Mouse (Mus musculus) stomach, postnatal 0 days (tissue): ENCODE data around the gene Disp1. TPM values are rescaled to one million over a fixed set of nuclear protein-coding genes. Genes with fewer than 3 reads are reported as not detected.

Experiments used
- ATAC-seq: fragments of 200-750 bp; cut with Nextera tagmentation; 2 replicates; pipeline ENCODE4 v1.8.0; 2017; ENCODE audit not compliant: low FRiP score, low TSS enrichment
- DNase-seq: peaks from one replicate; pipeline ENCODE4 v3.0.0-alpha.2; 2016; ENCODE audit warnings: low spot score
- H3K27ac ChIP-seq: fragments of 300-500 bp; sonication (generic); replicated peaks from 2 replicates; pipeline ENCODE4 v1.5.1; 2014; ENCODE audit warnings: mild to moderate bottlenecking, control low read depth
- H3K27me3 ChIP-seq: fragments of 300-500 bp; sonication (generic); 2 replicates; pipeline ENCODE4 v1.6.1; 2014; ENCODE audit warnings: low read length; ENCODE audit not compliant: control insufficient read depth, insufficient read depth
- H3K36me3 ChIP-seq: fragments of 300-500 bp; sonication (generic); 2 replicates; pipeline ENCODE4 v1.6.1; 2014; ENCODE audit warnings: low read length, mixed read lengths; ENCODE audit not compliant: control insufficient read depth, insufficient read depth
- H3K4me1 ChIP-seq: fragments of 300-500 bp; sonication (generic); replicated peaks from 2 replicates; pipeline ENCODE4 v1.6.1; 2014; ENCODE audit warnings: antibody characterized with exemption; ENCODE audit not compliant: control insufficient read depth, insufficient read depth
- H3K4me2 ChIP-seq: fragments of 300-500 bp; sonication (generic); replicated peaks from 2 replicates; pipeline ENCODE4 v1.6.1; 2014; ENCODE audit warnings: low read depth, mild to moderate bottlenecking, control low read depth, moderate library complexity
- H3K4me3 ChIP-seq: fragments of 300-500 bp; sonication (generic); 2 replicates; pipeline ENCODE4 v1.5.1; 2014; ENCODE audit warnings: low read depth, low read length, control low read depth
- H3K9ac ChIP-seq: fragments of 300-500 bp; sonication (generic); 2 replicates; pipeline ENCODE4 v1.6.1; 2014; ENCODE audit warnings: mild to moderate bottlenecking, low read length, control low read depth, mixed read lengths
- H3K9me3 ChIP-seq: fragments of 300-500 bp; sonication (generic); 2 replicates; pipeline ENCODE4 v1.6.1; 2016; ENCODE audit warnings: low read length; ENCODE audit not compliant: control insufficient read depth
- CTCF ChIP-seq: IDR thresholded peaks from 2 replicates; pipeline ENCODE4 v1.5.1; 2016; ENCODE audit warnings: antibody characterized with exemption, low read depth, mild to moderate bottlenecking, moderate library complexity
- EP300 ChIP-seq: optimal IDR thresholded peaks from 2 replicates; pipeline ENCODE3; 2016; ENCODE audit warnings: antibody characterized with exemption
- WGBS: fragments of 180-500 bp; shearing (Covaris S2); extraction: QIAGEN DNeasy Blood & Tissue Kit; methylation state at CpG from one replicate; pipeline ENCODE4 v1.1.7; 2014; 5-methylcytosine and 5-hydroxymethylcytosine counted together
- polyA plus RNA-seq: library from polyadenylated mRNA; unstranded; fragments of >200 nt; fragmentation: Nextera tagmentation; extraction: Ambion mirVana; gene quantifications from 2 replicates; pipeline ENCODE4 v1.2.1, GENCODE M21; 2015

The Disp1 gene
- polyA plus RNA-seq, 1 experiment from 2014 or later, result 5.9 TPM

DNA sequence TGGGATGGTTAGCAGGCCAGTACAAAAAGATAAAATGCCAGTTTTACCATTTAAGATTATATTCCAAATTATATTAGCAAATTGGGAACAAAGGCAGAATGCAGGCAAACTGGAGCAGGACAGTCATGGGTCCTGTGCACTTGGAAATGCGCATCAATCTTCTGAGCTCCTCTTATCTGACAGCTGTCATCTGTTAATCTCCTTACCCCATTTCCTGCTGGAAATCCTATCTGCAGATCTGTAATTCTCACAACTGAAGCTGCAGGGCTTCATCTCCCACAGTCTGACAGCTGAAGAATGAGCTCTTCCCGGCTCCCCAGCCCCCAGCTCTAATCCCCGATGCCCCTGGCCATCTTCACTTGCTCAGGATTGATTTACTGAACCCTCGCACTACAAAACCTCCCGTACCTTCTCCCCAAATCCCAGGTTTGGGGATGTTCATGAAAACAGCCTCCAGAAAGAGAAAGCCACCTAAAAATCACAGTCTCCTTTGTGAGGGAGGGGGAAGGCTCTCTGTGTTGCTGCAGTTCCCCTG, 71.7 kb downstream of the Disp1 start:
- Histone ChIP-seq H3K9ac (no peak overlapping the region), H3K4me2 (no peak overlapping the region), H3K4me3 (no peak overlapping the region), H3K4me1 (no peaks in the 10 kb centered on the region; the same call in 1 of the 2 replicates), H3K9me3 (no peaks in the 10 kb centered on the region), H3K27ac (no peak overlapping the region), H3K36me3 (no peaks in the 10 kb centered on the region), H3K27me3 (no peaks in the 10 kb centered on the region)
- no peak for ATAC-seq
- no peak for DNase-seq
- 62% methylated on average over 5 of the region's 5 CpGs for WGBS
- TF ChIP-seq CTCF, result no peak
- no peak for TF ChIP-seq EP300

GRCm38 (mm10) chr1:183147438-183147841, 73.9 kb downstream of the Disp1 start:
- no peaks in the 10 kb centered on the region for H3K36me3 ChIP-seq
- 7% methylated on average over 5 of the region's 5 CpGs for WGBS
- H3K9me3 ChIP-seq, result no peaks in the 10 kb centered on the region
- H3K27me3 ChIP-seq, result no peaks in the 10 kb centered on the region
- peak; percentile 96 for ATAC-seq
- DNase-seq, result peak; percentile 80
- H3K27ac ChIP-seq, result peak overlapping the region; percentile 20; the same call in 1 of the 2 replicates
- TF ChIP-seq CTCF, result no peak
- TF ChIP-seq EP300, result no peak
- H3K4me3 ChIP-seq, result peak overlapping the region; percentile 18; the same call in 1 of the 2 replicates
- H3K4me2 ChIP-seq, result peak overlapping the region; percentile 30
- 0 out of 2 replicates have a peak overlapping the region, but pooled peaks have one; percentile 5 for H3K9ac ChIP-seq
- H3K4me1 ChIP-seq, result no peaks in the 10 kb centered on the region; the same call in 1 of the 2 replicates

DNA sequence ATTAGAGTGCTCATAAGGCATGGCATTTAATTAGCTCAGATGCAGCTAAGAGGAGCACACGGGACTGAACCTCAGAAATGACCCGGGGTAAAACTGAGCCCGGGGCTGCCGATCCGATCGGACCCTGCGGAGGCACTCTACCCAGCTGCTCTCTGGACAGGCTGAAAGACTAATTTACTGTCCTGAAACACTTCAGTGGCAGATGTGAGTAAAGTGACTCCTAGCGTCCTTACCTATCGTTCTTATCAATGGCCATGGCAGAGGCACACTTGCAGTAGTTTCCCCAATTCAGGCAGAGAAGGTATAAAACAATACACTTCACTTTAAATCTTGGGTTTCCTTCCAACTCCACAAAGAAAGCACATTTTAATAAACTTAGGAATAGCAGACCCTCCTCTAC, 74.5 kb downstream of the Disp1 start:
- H3K4me2 ChIP-seq, result peak overlapping the region; percentile 30
- no peaks in the 10 kb centered on the region for H3K36me3 ChIP-seq
- 0 out of 2 replicates have a peak overlapping the region, but pooled peaks have one; percentile 1 for H3K27ac ChIP-seq
- no peak for DNase-seq
- no peaks in the 10 kb centered on the region; the same call in 1 of the 2 replicates for H3K4me1 ChIP-seq
- H3K9ac ChIP-seq, result peak overlapping the region; percentile 2; the same call in 1 of the 2 replicates
- TF ChIP-seq EP300, result no peak
- TF ChIP-seq CTCF, result peak; percentile 23; the same call in 1 of the 2 replicates
- no peaks in the 10 kb centered on the region for H3K27me3 ChIP-seq
- ATAC-seq, result no peak
- peak overlapping the region; percentile 18; the same call in 1 of the 2 replicates for H3K4me3 ChIP-seq
- H3K9me3 ChIP-seq, result no peaks in the 10 kb centered on the region
- WGBS, result 16% methylated on average over 9 of the region's 9 CpGs

DNA sequence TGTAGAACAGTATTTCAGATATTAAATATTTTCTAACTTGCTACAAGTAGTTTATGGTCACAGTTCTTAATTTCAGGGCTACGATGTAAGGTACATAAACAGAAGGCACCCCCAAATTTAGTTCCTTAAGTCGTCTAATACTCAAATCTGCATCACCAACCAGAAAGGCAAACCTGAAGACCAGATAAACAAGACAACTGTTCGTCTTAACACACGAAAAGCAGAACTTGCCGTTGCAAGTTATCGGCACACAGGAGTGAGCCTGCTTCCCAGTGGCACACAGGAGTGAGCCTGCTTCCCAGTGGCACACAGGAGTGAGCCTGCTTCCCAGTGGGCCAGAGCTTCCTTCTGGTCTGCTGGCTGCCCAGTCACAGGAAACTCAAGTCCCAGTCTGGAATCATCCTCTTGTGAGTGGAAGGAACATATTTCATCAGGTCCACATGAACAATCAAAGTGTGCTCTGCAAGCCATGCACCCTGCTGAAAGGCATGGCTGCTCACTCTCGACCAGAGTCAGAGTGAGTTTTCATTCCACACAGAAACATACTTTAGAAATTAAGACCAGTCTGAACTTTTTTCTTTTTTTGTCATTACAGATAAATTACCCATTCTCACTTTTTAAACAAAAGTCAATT, 75.1 kb downstream of the Disp1 start:
- H3K4me2 ChIP-seq, result peak overlapping the region; percentile 30; the same call in 1 of the 2 replicates
- no peak overlapping the region for H3K9ac ChIP-seq
- no peak overlapping the region for H3K27ac ChIP-seq
- H3K27me3 ChIP-seq, result no peaks in the 10 kb centered on the region
- H3K36me3 ChIP-seq, result no peaks in the 10 kb centered on the region
- peak overlapping the region; percentile 18 for H3K4me3 ChIP-seq
- H3K4me1 ChIP-seq, result no peaks in the 10 kb centered on the region; the same call in 1 of the 2 replicates
- H3K9me3 ChIP-seq, result no peaks in the 10 kb centered on the region
- no peak for TF ChIP-seq EP300
- TF ChIP-seq CTCF, result no peak
- DNase-seq, result no peak
- 54% methylated on average over 7 of the region's 7 CpGs for WGBS
- ATAC-seq, result no peak

DNA sequence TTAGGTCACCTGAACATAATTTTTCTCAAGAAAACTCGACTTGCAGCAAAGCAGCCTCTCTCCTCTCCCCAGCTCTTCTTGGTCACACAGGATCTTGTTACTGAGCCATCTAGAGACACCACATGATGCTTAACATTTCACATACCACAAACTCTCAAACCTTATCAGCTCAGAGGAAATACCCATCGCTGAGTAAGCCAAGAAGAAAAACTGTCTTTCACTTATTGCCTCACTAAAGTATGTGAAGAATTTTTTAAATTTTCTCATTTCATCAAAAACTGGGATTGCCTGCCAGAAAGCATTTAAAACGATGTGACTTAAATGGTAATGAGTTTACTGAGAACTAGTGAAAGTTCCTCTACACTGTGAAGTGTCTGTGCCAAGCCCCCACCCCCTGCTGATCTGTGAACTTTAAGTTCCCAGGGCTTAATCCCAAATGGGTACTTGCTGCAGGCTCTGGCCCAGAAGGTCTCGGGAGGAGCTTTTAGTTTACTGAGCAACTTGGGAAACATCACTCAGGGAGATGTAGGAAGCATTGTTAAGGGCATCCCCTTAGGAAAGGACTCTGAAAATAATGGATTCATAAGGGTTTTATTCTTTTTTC, 76.6 kb downstream of the Disp1 start:
- no peak for DNase-seq
- Histone ChIP-seq H3K4me2 (no peak overlapping the region), H3K4me1 (no peaks in the 10 kb centered on the region)

More for the DNA sequence above, 76.6 kb downstream of the Disp1 start:
- H3K4me3 ChIP-seq, result no peak overlapping the region
- H3K9ac ChIP-seq, result no peak overlapping the region
- no peaks in the 10 kb centered on the region for H3K9me3 ChIP-seq
- H3K27ac ChIP-seq, result no peak overlapping the region
- ATAC-seq, result no peak
- TF ChIP-seq EP300 (no peak), CTCF (no peak)
- no peaks in the 10 kb centered on the region for H3K27me3 ChIP-seq
- WGBS, result 28% methylated on average over 4 of the region's 4 CpGs
- no peaks in the 10 kb centered on the region for H3K36me3 ChIP-seq
